Mouse (Mus musculus) forebrain, embryonic 10.5 days (tissue): ENCODE data around the gene Alg1. TPM values are rescaled to one million over a fixed set of nuclear protein-coding genes. Genes with fewer than 3 reads are reported as not detected.

Experiments used
- DNase-seq: peaks from one replicate; pipeline ENCODE4 v3.0.0-alpha.2; 2017; ENCODE audit warnings: low spot score; ENCODE audit errors: extremely low spot score
- H3K27ac ChIP-seq: fragments of 300-500 bp; sonication (generic); 2 replicates; pipeline ENCODE4 v1.5.1; 2016; ENCODE audit warnings: mild to moderate bottlenecking
- H3K27me3 ChIP-seq: fragments of 300-500 bp; sonication (generic); 2 replicates; pipeline ENCODE4 v1.6.1; 2016; ENCODE audit warnings: mild to moderate bottlenecking; ENCODE audit not compliant: poor library complexity, severe bottlenecking
- H3K36me3 ChIP-seq: fragments of 300-500 bp; sonication (generic); replicated peaks from 2 replicates; pipeline ENCODE4 v1.6.1; 2016; ENCODE audit warnings: mild to moderate bottlenecking, moderate library complexity
- H3K4me1 ChIP-seq: fragments of 300-500 bp; sonication (generic); 2 replicates; pipeline ENCODE4 v1.6.1; 2016
- H3K4me3 ChIP-seq: fragments of 300-500 bp; sonication (generic); 2 replicates; pipeline ENCODE4 v1.5.1; 2016; ENCODE audit warnings: mild to moderate bottlenecking, moderate library complexity
- H3K9me3 ChIP-seq: fragments of 300-500 bp; sonication (generic); 2 replicates; pipeline ENCODE4 v1.6.1; 2016; ENCODE audit warnings: mild to moderate bottlenecking, moderate library complexity
- WGBS: fragments of 180-500 bp; shearing (Covaris S2); methylation state at CpG from one replicate; pipeline ENCODE4 v1.1.7; 2016; 5-methylcytosine and 5-hydroxymethylcytosine counted together
- polyA plus RNA-seq: library from polyadenylated mRNA; unstranded; fragments of >200 nt; fragmentation: Nextera tagmentation; extraction: Ambion mirVana; gene quantifications from 2 replicates; pipeline ENCODE4 v1.2.1, GENCODE M21; 2016

Alg1 gene
- 24.7 and 26.5 TPM in 2 replicates for polyA plus RNA-seq

DNA sequence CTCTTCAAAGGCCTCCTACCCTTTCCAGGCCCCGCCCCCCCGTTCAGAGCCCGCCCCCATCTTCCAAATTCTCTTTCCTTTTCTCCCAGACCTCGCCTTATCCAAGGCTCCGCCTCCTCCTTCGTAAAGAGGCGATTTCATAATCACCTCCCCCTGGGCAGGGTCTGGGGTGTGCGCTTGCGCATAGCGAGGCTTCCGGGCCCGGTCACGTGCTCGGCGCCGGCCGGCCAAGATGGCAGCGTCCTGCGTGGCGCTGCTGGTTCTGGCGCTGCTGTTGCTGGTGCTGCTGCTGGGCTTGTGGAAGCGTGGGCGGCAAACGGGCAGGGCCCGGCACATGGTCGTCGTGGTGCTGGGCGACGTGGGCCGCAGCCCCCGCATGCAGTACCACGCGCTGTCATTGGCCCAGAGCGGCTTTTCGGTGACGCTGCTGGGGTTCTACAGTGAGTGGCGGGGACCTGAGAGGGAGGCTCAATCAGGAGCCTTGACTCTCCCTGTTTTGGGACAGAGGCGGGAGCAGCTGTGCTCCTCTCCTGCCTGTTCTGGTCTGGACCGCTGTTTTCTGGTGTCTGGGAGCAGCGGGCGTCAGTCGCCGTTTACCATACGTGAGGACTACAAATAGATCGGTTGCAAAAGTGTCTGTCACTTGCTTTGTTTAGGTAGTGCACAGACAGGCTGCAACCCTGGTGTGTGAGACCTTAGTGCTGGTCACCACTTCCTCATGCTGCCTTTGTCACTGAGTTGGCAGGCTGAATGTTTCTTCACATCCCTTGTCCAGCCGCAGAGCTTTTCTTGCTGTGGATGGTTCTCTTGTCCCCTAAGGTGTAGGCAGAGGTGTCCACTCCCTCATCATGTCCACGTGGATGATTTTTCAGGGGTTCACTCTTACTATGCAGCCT is at the start of gene Alg1:
TSS of gene Alg1 (plus strand) at position 204 of the 896 bp plus-strand sequence.
- peak within 1 kb of the TSS; percentile 91 for H3K4me3 ChIP-seq
- 3% methylated on average over 47 of the region's 47 CpGs for WGBS
- H3K4me1 ChIP-seq, result peaks cover 16% of the 10 kb centered on the region
- H3K27me3 ChIP-seq, result no peaks in the 10 kb centered on the region
- peak within 1 kb of the TSS; percentile 84 for H3K27ac ChIP-seq
- peak; percentile 93 for DNase-seq
- H3K9me3 ChIP-seq, result no peaks in the 10 kb centered on the region
- H3K36me3 ChIP-seq, result peaks cover 6% of the 10 kb centered on the region

DNA sequence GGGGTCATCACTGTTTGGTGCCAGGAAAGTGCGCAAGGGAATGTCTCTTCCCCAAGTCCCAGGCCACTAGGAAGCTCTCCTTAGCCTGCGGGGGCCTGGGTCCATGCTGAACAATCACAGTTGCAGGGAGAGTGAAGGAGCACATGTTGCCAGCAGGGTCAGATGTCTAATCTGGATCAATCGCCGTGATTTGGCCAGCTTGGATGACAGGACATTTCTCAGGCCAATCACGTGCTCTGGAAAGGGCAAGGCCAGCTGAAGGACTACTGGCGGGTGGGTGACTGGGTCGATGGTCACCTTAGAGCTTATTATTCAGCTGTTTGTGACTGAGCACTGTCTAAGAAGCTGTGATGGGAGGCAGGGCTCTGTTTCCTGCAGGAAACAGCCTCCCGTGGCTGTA is 49.3 kb upstream of the Alg1 start:
- Histone ChIP-seq H3K36me3 (no peaks in the 10 kb centered on the region), H3K4me3 (no peak overlapping the region), H3K9me3 (no peaks in the 10 kb centered on the region), H3K27ac (no peak overlapping the region), H3K4me1 (no peaks in the 10 kb centered on the region), H3K27me3 (no peaks in the 10 kb centered on the region)
- DNase-seq, result no peak
- 72% methylated on average over 8 of the region's 8 CpGs for WGBS

DNA sequence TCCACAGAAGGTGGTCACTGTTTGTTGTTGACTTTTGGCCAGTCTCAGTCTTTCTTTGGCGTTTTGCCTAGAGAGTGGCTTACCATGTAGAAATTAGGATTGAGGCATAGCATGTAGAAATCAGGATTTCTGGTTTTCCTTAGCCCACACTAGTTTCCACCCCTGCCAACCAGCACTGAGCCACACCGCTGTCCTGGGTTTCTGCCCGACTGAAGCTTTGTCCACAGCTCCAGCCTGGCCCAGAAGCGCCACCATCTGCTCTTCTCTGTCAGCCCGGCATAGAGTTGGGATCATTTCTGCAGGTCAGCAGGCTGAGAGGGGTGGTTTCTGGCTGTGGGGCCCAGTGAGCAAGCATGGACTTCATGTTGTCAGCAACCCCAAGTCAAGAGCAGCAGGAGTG is 48.5 kb upstream of the Alg1 start:
- Histone ChIP-seq H3K4me3 (no peak overlapping the region), H3K36me3 (no peaks in the 10 kb centered on the region), H3K9me3 (no peaks in the 10 kb centered on the region), H3K4me1 (no peaks in the 10 kb centered on the region), H3K27me3 (no peaks in the 10 kb centered on the region), H3K27ac (no peak overlapping the region)
- 85% methylated on average over 5 of the region's 5 CpGs for WGBS
- DNase-seq, result no peak

- no peak for DNase-seq
- Histone ChIP-seq H3K36me3 (no peaks in the 10 kb centered on the region), H3K27me3 (no peaks in the 10 kb centered on the region), H3K9me3 (no peaks in the 10 kb centered on the region), H3K27ac (no peak overlapping the region), H3K4me1 (no peaks in the 10 kb centered on the region), H3K4me3 (no peak overlapping the region)
- WGBS, result 67% methylated on average over 7 of the region's 7 CpGs
These were observed 47.7 kb upstream of the Alg1 start for GRCm38 (mm10) chr16:5185691-5186090.

DNA sequence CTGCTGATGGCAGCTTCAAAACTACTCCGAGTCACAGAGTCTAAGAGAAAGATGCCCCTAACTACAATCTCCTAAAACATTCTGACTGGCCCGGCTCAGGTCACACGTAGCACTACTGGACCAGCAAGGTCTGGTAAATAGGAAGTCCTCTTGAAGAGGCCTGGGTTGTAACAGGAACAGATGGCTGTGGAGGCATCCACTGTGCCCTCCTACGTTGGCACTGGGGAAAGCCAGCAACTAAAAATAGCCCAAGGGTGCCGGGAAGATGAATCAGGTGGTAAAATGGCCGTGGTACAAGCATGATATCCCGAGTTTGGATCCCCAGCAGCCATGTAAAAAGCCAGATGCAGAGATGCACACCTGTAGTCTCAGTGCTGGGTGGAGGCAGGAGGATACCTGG is 47.2 kb upstream of the Alg1 start:
- H3K9me3 ChIP-seq, result no peaks in the 10 kb centered on the region
- no peaks in the 10 kb centered on the region for H3K4me1 ChIP-seq

GRCm38 (mm10) chr16:5195080-5195479 is 38.3 kb upstream of the Alg1 start:
- H3K4me3 ChIP-seq, result no peak overlapping the region
- 30% methylated on average over 6 of the region's 6 CpGs for WGBS
- peaks cover 13% of the 10 kb centered on the region; the same call in 1 of the 2 replicates for H3K36me3 ChIP-seq
- no peaks in the 10 kb centered on the region for H3K27me3 ChIP-seq
- H3K9me3 ChIP-seq, result no peaks in the 10 kb centered on the region
- H3K27ac ChIP-seq, result no peak overlapping the region
- no peaks in the 10 kb centered on the region for H3K4me1 ChIP-seq
- peak; percentile 49 for DNase-seq

More for the DNA sequence above, 47.2 kb upstream of the Alg1 start:
- Histone ChIP-seq H3K27me3 (no peaks in the 10 kb centered on the region), H3K4me3 (no peak overlapping the region), H3K27ac (no peak overlapping the region), H3K36me3 (no peaks in the 10 kb centered on the region)
- 83% methylated on average over 7 of the region's 7 CpGs for WGBS
- DNase-seq, result no peak

GRCm38 (mm10) chr16:5202681-5203080 is 30.7 kb upstream of the Alg1 start:
- peaks cover 9% of the 10 kb centered on the region; the same call in 1 of the 2 replicates for H3K27me3 ChIP-seq
- H3K4me1 ChIP-seq, result peaks cover 15% of the 10 kb centered on the region
- H3K36me3 ChIP-seq, result peaks cover 10% of the 10 kb centered on the region; the same call in 1 of the 2 replicates
- H3K4me3 ChIP-seq, result peak overlapping the region; percentile 90
- no peak overlapping the region for H3K27ac ChIP-seq
- DNase-seq, result peak; percentile 36
- H3K9me3 ChIP-seq, result no peaks in the 10 kb centered on the region
- 8% methylated on average over 4 of the region's 4 CpGs for WGBS

- peak overlapping the region; percentile 81 for H3K27ac ChIP-seq
- 2% methylated on average over 36 of the region's 36 CpGs for WGBS
These were observed 30.2 kb upstream of the Alg1 start for GRCm38 (mm10) chr16:5203200-5203599.

DNA sequence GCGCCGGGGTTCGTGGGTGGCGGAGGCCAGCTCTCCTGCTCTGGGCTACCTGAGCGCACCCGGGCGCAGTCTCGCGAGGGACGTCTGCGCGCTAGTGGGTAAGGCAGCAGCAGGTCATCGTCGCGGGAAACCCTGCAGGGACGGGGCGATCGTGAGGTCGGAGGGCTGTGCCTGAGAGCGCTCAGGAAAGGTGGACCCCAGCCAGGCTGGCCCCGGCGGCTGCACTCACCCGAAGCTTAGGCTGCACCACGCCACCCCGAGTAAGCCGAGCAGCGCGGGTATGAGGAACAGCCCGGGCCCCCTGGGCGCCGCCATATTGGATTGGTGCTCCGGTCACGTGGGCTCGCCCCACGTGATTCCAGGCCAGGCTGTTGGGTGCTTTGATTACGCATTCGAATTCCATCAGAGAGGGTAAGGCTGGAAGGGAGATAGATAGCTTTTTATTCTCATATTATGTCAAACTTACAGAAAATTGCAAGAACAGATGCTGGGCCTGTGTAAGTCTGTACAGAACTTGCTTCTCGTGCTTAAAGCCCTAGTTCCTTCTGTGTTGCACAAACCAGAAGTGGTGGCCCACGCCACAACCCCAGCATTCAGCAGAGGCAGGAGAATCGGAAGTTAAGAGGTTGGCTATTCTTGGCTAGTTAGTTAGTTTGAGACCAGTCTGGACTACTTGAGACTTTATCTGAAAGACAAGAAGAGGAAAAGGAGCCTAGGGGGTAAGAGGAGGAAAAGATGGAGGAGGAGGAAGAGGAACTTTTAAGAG is 29.6 kb upstream of the Alg1 start, which contains the start of gene Nagpa:
TSS of gene Nagpa (minus strand) at position 345 of the 766 bp plus-strand sequence.
- WGBS, result 4% methylated on average over 40 of the region's 40 CpGs
- H3K27ac ChIP-seq, result peak within 1 kb of the TSS; percentile 81

More at GRCm38 (mm10) chr16:5203200-5203599, 30.2 kb upstream of the Alg1 start:
- Histone ChIP-seq H3K36me3 (peaks cover 10% of the 10 kb centered on the region; the same call in 1 of the 2 replicates), H3K4me1 (peaks cover 15% of the 10 kb centered on the region), H3K4me3 (peak overlapping the region; percentile 90), H3K9me3 (no peaks in the 10 kb centered on the region), H3K27me3 (peaks cover 9% of the 10 kb centered on the region; the same call in 1 of the 2 replicates)
- DNase-seq, result peak; percentile 18

GRCm38 (mm10) chr16:5205431-5205970 is 27.9 kb upstream of the Alg1 start:
- WGBS, result 90% methylated on average over 5 of the region's 5 CpGs

More for the DNA sequence above, 29.6 kb upstream of the Alg1 start, which contains the start of gene Nagpa:
- Histone ChIP-seq H3K36me3 (peaks cover 4% of the 10 kb centered on the region; the same call in 1 of the 2 replicates), H3K27me3 (peaks cover 9% of the 10 kb centered on the region; the same call in 1 of the 2 replicates), H3K4me1 (peaks cover 15% of the 10 kb centered on the region), H3K9me3 (no peaks in the 10 kb centered on the region), H3K4me3 (peak within 1 kb of the TSS; percentile 90)
- peak; percentile 85 for DNase-seq

DNA sequence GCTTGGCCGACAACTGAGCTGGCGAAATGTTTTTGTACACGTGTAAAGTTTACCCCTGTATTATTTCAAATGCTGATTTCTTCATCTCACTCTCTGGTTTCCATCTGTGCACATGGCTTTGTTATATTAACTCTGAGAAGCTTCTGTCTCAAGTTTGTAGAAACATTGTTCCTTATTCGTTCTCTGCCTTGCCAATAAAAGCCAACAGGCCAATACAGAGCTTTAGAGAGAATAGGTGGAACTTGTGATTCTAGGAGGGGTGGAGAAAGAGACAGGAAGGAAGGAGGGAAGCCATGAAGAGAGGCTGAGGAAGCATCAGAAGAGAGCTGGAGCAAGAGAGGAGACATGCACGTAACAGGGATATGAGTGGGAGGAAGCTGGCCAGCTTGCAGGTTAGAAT is 27.4 kb upstream of the Alg1 start:
- Histone ChIP-seq H3K27me3 (peaks cover 9% of the 10 kb centered on the region; the same call in 1 of the 2 replicates), H3K4me1 (peaks cover 15% of the 10 kb centered on the region), H3K9me3 (no peaks in the 10 kb centered on the region), H3K27ac (no peak overlapping the region), H3K4me3 (no peak overlapping the region), H3K36me3 (no peaks in the 10 kb centered on the region)
- WGBS, result 81% methylated on average over 5 of the region's 5 CpGs
- no peak for DNase-seq

More at GRCm38 (mm10) chr16:5205431-5205970, 27.9 kb upstream of the Alg1 start:
- Histone ChIP-seq H3K4me1 (peaks cover 15% of the 10 kb centered on the region), H3K4me3 (no peak overlapping the region), H3K9me3 (no peaks in the 10 kb centered on the region), H3K36me3 (no peaks in the 10 kb centered on the region), H3K27me3 (peaks cover 9% of the 10 kb centered on the region; the same call in 1 of the 2 replicates), H3K27ac (no peak overlapping the region)
- DNase-seq, result no peak

- peaks cover 5% of the 10 kb centered on the region; the same call in 1 of the 2 replicates for H3K27me3 ChIP-seq
- WGBS, result 79% methylated on average over 2 of the region's 2 CpGs
These were observed 23.1 kb upstream of the Alg1 start for GRCm38 (mm10) chr16:5210365-5210764.

More at GRCm38 (mm10) chr16:5210365-5210764, 23.1 kb upstream of the Alg1 start:
- Histone ChIP-seq H3K4me1 (no peaks in the 10 kb centered on the region), H3K36me3 (no peaks in the 10 kb centered on the region), H3K27ac (no peak overlapping the region), H3K9me3 (no peaks in the 10 kb centered on the region), H3K4me3 (no peak overlapping the region)
- DNase-seq, result no peak
